Mouse (Mus musculus): Measurements from ENCODE around the gene Adamtsl5. TPM values are rescaled to one million over a fixed set of nuclear protein-coding genes. Genes with fewer than 3 reads are reported as not detected.

Adamtsl5 gene
- total RNA-seq, 4 experiments from 2014 or later = 9.2 to 11.1 (median 10.3) TPM

DNA sequence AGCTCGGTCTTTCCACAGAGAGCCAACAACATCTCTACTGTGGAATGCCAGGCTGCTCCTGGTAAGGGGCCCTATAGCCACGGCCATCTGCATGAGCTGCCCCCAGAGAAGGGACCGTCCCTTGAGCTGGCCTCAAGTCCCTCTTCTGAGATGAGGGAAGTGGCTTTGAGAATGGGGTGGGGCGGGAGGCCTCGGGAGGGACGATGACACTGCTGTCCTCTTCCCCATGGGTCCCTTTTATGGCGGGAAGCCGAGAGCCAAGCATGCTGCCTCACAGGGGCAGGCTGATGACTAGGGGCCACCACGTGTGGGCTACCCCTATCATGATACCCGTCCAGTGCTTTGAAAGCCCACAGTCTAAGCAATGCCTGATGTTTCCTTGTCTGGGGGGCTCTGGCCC is 31.2 kb downstream of the Adamtsl5 start:
- no peak for DNase-seq

- no peak for DNase-seq
Measured at GRCm38 (mm10) chr10:80316359-80316781, 31.8 kb downstream of the Adamtsl5 start.

DNA sequence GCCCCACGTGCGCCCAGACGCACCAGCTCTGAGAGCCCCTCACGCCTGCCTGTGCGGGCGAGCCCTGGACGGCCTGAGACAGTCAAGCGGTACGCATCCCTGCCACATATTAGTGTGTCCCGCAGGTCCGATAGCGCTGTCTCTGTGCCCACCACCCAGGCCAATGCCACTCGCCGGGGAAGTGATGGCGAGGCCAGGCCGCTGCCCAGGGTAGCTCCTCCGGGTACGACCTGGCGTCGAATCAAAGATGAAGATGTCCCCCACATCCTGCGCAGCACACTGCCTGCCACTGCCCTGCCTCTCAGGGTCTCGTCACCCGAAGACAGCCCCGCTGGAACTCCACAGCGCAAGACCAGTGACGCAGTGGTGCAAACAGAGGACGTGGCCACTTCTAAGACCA is 32.9 kb downstream of the Adamtsl5 start:
- DNase-seq = no peak

- DNase-seq = no peak
Measured at GRCm38 (mm10) chr10:80314494-80315001, 33.7 kb downstream of the Adamtsl5 start.

- DNase-seq = no peak
Measured at GRCm38 (mm10) chr10:80313627-80314201, 34.5 kb downstream of the Adamtsl5 start.

GRCm38 (mm10) chr10:80312586-80313504 is 35.4 kb downstream of the Adamtsl5 start:
- no peak for DNase-seq

- no peak for DNase-seq
Measured at GRCm38 (mm10) chr10:80311560-80311959, 36.7 kb downstream of the Adamtsl5 start.

GRCm38 (mm10) chr10:80304862-80305261 is 43.4 kb downstream of the Adamtsl5 start:
- DNase-seq = no peak

DNA sequence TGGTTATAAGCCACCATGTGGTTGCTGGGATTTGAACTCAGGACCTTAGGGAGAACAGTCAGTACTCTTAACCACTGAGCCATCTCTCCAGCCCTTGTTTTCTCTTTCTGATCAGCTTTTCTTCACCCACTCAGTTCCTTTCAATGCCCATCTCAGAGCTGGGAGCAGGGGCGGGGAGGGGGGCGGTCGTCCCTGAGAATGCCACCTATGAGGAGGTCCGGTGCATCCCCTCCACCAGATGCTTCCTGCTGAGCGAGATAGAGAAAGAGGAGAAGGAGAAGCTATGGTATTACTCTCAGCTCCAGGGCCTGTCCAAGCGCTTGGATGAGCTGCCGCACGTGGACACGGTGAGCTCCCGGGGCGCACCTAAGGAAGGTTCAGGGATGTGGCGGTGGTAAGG is 43.8 kb downstream of the Adamtsl5 start:
- DNase-seq = no peak

DNA sequence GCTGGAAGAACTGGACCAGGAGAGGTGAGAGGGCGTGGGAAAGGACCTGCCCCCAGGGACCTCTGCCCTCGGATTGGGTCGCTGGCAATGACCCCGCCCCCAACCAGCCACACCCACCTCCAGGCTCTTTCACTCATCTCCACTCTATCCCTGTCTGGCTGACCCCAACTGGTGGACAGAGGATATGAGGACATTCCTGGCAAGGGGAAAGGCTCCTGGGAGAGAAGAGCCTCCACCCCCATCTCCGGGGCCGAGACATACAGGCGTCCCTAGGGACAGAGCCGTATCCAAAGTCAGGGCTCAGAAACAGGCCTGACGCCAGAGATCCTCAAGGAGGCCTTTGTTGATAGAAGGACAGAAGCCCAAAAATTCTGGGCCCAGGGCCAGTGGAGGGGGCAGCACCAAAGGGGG is 45.7 kb downstream of the Adamtsl5 start:
- DNase-seq = no peak

- DNase-seq = no peak
Measured at GRCm38 (mm10) chr10:80302082-80302355, 46.2 kb downstream of the Adamtsl5 start.

DNA sequence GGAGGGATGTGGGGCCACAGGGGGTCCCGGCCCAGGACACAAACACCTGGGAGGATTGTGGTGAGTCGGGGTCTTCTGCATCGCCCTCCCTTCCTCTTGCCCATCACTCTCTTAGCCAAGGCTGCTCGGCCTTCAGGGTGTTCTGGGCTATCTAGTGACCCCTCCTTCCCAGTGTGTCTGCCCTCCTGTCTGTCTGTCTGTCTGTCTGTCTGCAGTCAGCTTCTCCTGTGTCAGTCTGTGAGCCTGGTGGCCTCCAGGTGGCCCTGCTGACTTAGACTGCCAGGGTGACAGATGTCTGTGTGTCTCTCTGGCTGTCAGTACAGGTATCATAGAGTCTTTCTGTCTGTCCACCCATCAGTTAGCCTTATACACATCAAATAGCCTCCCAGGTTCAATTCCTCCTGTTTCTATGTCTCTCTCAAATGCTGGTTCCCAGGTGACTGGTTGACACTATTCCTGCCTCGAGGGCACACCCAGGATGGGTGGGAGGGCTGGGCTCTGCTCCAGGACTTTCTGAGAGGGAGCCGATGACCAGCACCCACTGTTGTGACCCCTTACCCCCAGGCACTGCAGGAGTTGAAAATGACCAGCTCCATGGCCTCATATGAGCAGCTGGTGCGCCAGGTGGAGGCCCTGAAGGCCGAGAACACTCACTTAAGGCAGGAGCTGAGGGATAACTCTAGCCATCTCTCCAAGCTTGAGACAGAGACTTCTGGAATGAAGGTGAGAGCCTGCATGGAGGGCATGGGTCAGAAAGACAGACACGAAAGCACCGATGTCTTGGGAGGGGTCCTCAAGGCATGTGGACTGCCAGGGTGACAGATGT is 46.7 kb downstream of the Adamtsl5 start:
- no peak for DNase-seq

DNA sequence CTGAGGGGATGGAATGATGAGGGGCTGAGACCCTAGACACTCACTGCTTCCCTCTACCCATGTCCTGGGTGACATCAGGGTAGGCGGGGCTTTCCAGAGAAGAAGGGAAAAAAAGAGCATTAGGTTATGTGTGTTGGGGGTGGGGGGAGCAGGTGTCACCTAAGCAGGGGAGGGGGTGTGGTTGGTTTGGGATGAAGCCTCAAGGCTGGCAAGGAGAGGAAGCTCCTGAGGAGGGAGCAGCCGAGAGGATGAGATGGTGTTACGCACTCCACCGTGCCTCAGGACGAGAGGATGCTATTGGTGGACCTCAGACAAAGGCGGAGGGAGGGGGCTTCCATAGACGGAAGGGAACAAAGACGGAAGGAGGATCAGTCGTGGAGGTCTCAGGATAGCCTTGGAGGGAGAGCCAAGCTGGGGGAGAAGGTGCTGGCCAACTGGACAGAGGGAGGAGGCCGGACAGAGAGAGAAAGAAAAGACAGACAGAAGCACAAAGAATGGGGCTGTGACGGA is 47.5 kb downstream of the Adamtsl5 start:
- no peak for DNase-seq

DNA sequence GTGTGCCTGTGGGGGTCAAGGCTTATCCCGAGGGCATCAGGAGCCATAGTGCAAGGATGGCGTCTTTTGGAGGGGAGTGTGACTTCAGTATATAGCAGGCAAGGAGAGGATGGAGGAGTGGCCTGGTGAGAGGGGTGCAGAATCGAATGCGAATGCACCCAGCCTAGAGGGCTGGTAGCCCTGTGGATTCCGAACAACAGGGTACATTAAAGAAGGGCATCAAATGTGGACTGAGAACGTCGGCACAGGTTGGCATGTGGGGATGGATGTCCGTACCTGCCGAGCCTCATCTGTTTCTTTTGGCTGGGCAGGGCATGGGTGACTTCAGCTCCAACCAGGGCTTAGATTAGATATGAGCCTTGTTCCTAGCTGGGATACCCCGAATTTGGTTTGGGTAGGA is 48.4 kb downstream of the Adamtsl5 start:
- DNase-seq = no peak

DNA sequence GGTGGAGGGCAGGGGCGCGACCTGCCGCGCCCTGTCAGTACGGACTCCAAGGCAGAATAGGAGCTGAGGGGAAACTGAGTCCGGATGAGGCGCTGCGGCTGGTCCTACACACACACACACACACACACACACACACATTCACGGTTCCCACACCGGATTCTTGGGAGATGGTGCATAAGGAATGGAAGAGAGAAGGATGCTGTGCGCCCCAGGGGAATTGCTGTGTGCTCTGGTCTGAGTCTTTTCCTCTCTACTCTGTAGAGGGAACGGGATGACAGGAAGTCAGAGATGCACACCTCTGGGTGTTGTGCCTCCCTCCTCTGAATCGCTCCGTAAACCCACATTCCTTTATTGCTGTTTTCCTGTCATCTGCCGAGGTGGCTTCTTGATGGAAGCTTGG is 48.9 kb downstream of the Adamtsl5 start:
- no peak for DNase-seq

GRCm38 (mm10) chr10:80298571-80299281 is 49.5 kb downstream of the Adamtsl5 start:
- DNase-seq = no peak

DNA sequence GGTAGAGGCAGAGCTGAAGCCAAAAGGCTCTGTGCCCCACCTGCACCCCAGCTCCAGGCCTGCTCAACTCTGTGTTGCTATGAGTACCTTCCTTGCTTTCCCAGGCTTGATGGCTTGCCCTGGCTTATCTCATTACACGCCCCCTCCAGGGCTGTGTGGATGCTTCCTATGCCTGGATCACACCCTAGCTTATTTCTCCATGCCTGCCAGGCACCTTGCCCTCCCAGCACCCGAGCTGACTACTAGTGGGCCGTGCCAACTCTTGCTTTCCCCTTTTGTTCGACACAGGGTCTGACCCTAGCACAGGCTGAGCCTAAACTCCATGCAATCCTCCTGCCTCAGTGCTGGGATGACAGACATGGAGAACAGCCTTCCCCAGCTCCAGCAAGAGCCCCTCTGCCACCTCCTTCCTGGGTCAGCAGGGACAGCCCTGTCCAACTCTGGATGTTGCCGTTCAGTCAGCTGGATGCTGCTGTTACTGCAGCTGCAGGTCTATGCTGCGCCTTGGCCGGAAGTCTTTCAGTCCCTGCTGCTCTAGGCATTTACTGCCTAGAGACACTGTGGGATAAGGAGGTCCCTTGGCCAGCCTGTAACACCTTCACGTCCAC is 50.6 kb downstream of the Adamtsl5 start:
- no peak for DNase-seq

GRCm38 (mm10) chr10:80296824-80297223 is 51.4 kb downstream of the Adamtsl5 start:
- no peak for DNase-seq

GRCm38 (mm10) chr10:80295618-80296425 is 52.4 kb downstream of the Adamtsl5 start, which contains the start of gene Apc2:
TSS of gene Apc2 (plus strand) at chr10:80295977.
- peak; percentile 59 for DNase-seq

DNA sequence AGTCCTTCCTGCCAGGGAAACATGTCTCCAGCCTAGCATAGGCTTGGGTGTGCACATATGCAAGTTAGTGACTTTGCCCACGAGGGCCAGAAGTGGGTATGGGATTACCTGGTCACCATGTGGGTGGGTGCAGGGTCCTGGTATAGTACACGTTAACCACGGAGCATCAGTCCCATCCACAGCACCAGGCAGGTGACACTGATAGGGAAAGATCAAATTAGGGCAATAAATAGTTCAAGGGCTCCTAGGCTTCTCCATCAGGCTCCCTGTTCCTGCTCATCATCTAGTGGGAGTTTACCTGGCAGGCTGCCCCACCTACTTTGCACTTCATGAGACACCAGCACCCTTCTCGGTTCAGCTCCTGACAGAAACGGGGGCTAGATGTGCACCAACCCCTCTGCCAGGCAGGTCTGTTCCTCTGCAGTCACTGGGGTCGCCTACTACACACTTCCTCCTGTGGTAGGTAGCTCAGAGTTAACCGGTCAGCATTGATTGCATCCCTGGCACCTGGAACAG is 53.4 kb downstream of the Adamtsl5 start:
- DNase-seq = no peak

DNA sequence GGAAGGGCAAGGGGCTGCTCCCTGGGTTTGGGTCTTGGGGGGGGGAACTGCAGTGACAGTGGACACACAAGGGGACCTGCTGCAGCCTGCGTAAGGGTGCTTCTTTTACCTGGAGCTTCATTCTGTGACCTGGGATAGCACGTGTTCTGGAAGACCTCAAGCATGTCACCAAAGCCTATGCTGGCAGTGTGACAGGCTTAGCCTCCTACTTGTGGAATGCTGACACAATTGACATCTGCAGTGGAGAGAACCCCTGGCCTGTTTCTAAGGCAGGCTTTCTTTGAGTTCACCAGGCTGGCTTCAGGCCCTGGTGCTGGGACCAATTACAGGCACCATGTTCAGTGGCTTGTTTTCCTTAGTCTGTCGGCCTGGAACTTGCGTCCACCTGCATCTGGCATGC is 53.9 kb downstream of the Adamtsl5 start:
- DNase-seq = no peak
